Mouse (Mus musculus): ENCODE measurements around the gene Ube4b.

- TF ChIP-seq EP300 (IDR thresholded peaks at IDR 0.05), result no peak
- no peak for TF ChIP-seq CTCF (IDR thresholded peaks at IDR 0.05)
These were observed 104.3 kb downstream of the Ube4b start for GRCm38 (mm10) chr4:149322286-149322685.
